Mouse (Mus musculus) neural tube, embryonic 11.5 days (tissue): ENCODE data around the gene Twf2. TPM values are rescaled to one million over a fixed set of nuclear protein-coding genes. Genes with fewer than 3 reads are reported as not detected.

Source experiments
- ATAC-seq: fragments of 200-750 bp; cut with Nextera tagmentation; 2 replicates; pipeline ENCODE4 v1.8.0; 2017; ENCODE audit warnings: moderate number of reproducible peaks, mild to moderate bottlenecking, moderate TSS enrichment, moderate library complexity; ENCODE audit not compliant: insufficient read depth, low FRiP score, low TSS enrichment
- DNase-seq: peaks from one replicate; pipeline ENCODE4 v3.0.0-alpha.2; 2015; ENCODE audit warnings: low spot score
- H3K27ac ChIP-seq: fragments of 300-500 bp; sonication (generic); 2 replicates; pipeline ENCODE4 v1.5.1; 2014; ENCODE audit warnings: low read depth, mild to moderate bottlenecking, low read length
- H3K27me3 ChIP-seq: fragments of 300-500 bp; sonication (generic); 2 replicates; pipeline ENCODE4 v1.6.1; 2014; ENCODE audit warnings: mild to moderate bottlenecking, low read length, mixed read lengths; ENCODE audit not compliant: control insufficient read depth, insufficient read depth
- H3K36me3 ChIP-seq: fragments of 300-500 bp; sonication (generic); 2 replicates; pipeline ENCODE4 v1.6.1; 2014; ENCODE audit warnings: mild to moderate bottlenecking, low read length, moderate library complexity, mixed read lengths; ENCODE audit not compliant: control insufficient read depth, insufficient read depth
- H3K4me1 ChIP-seq: fragments of 300-500 bp; sonication (generic); 2 replicates; pipeline ENCODE4 v1.6.1; 2014; ENCODE audit warnings: low read length, mixed read lengths; ENCODE audit not compliant: control insufficient read depth, insufficient read depth
- H3K4me2 ChIP-seq: fragments of 300-500 bp; sonication (generic); 2 replicates; pipeline ENCODE4 v1.6.1; 2014; ENCODE audit warnings: low read depth, mild to moderate bottlenecking, moderate library complexity
- H3K4me3 ChIP-seq: fragments of 300-500 bp; sonication (generic); 2 replicates; pipeline ENCODE4 v1.5.1; 2014; ENCODE audit warnings: low read depth, low read length
- H3K9ac ChIP-seq: fragments of 300-500 bp; sonication (generic); 2 replicates; pipeline ENCODE4 v1.6.1; 2014; ENCODE audit warnings: mild to moderate bottlenecking, low read length
- H3K9me3 ChIP-seq: fragments of 300-500 bp; sonication (generic); 2 replicates; pipeline ENCODE4 v1.6.1; 2016; ENCODE audit warnings: low read length; ENCODE audit not compliant: control insufficient read depth
- WGBS: fragments of 180-500 bp; shearing (Covaris S2); extraction: QIAGEN DNeasy Blood & Tissue Kit; methylation state at CpG from one replicate; pipeline ENCODE4 v1.1.7; 2014; 5-methylcytosine and 5-hydroxymethylcytosine counted together
- polyA plus RNA-seq: library from polyadenylated mRNA; unstranded; fragments of >200 nt; fragmentation: Nextera tagmentation; extraction: Ambion mirVana; gene quantifications from 2 replicates; pipeline ENCODE4 v1.2.1, GENCODE M21; 2014

Gene Twf2
- polyA plus RNA-seq, 1 experiment from 2014 or later = 63.9 TPM

GRCm38 (mm10) chr9:106225469-106226150 is 22.7 kb downstream of the Twf2 start:
- H3K4me2 ChIP-seq = peak overlapping the region; percentile 49
- peaks cover 4% of the 10 kb centered on the region; the same call in 1 of the 2 replicates for H3K4me1 ChIP-seq
- no peaks in the 10 kb centered on the region for H3K27me3 ChIP-seq
- H3K9me3 ChIP-seq = no peaks in the 10 kb centered on the region
- H3K27ac ChIP-seq = no peak overlapping the region
- DNase-seq (no peak), ATAC-seq (0 out of 2 replicates have a peak, but pooled peaks have one; percentile 13)
- 63% methylated on average over 24 of the region's 24 CpGs for WGBS
- no peaks in the 10 kb centered on the region for H3K36me3 ChIP-seq
- H3K4me3 ChIP-seq = peak overlapping the region; percentile 29
- H3K9ac ChIP-seq = peak overlapping the region; percentile 50

- Histone ChIP-seq H3K4me1 (peaks cover 4% of the 10 kb centered on the region; the same call in 1 of the 2 replicates), H3K36me3 (no peaks in the 10 kb centered on the region), H3K9me3 (no peaks in the 10 kb centered on the region), H3K27ac (no peak overlapping the region), H3K9ac (peak overlapping the region; percentile 50), H3K4me2 (peak overlapping the region; percentile 49), H3K4me3 (peak overlapping the region; percentile 29), H3K27me3 (no peaks in the 10 kb centered on the region)
- peak; percentile 68 for DNase-seq
- peak; percentile 58 for ATAC-seq
- 4% methylated on average over 34 of the region's 34 CpGs for WGBS
Observed at GRCm38 (mm10) chr9:106226151-106226682, 23.3 kb downstream of the Twf2 start.

- Histone ChIP-seq H3K9ac (no peak overlapping the region), H3K27me3 (no peaks in the 10 kb centered on the region), H3K9me3 (no peaks in the 10 kb centered on the region), H3K4me3 (no peak overlapping the region), H3K4me1 (peaks cover 4% of the 10 kb centered on the region; the same call in 1 of the 2 replicates), H3K27ac (no peak overlapping the region), H3K36me3 (no peaks in the 10 kb centered on the region; the same call in 1 of the 2 replicates), H3K4me2 (no peak overlapping the region)
- DNase-seq = no peak
- WGBS = 80% methylated on average over 8 of the region's 8 CpGs
- no peak for ATAC-seq
Observed at GRCm38 (mm10) chr9:106227790-106228429, 25.0 kb downstream of the Twf2 start.

- ATAC-seq (no peak), DNase-seq (no peak)
- Histone ChIP-seq H3K27me3 (no peaks in the 10 kb centered on the region), H3K9ac (no peak overlapping the region), H3K4me3 (no peak overlapping the region), H3K4me1 (peaks cover 4% of the 10 kb centered on the region; the same call in 1 of the 2 replicates), H3K9me3 (no peaks in the 10 kb centered on the region), H3K36me3 (peaks cover 6% of the 10 kb centered on the region), H3K4me2 (no peak overlapping the region), H3K27ac (no peak overlapping the region)
- 84% methylated on average over 8 of the region's 9 CpGs for WGBS
Observed at GRCm38 (mm10) chr9:106230051-106230733, 27.3 kb downstream of the Twf2 start.

GRCm38 (mm10) chr9:106230734-106231106 is 27.8 kb downstream of the Twf2 start:
- Histone ChIP-seq H3K4me3 (no peak overlapping the region), H3K27ac (no peak overlapping the region), H3K36me3 (peaks cover 8% of the 10 kb centered on the region), H3K9me3 (no peaks in the 10 kb centered on the region), H3K27me3 (no peaks in the 10 kb centered on the region), H3K9ac (no peak overlapping the region), H3K4me1 (peaks cover 4% of the 10 kb centered on the region; the same call in 1 of the 2 replicates), H3K4me2 (no peak overlapping the region)
- DNase-seq (no peak), ATAC-seq (no peak)
- 69% methylated on average over 3 of the region's 3 CpGs for WGBS

GRCm38 (mm10) chr9:106231220-106231619 is 28.3 kb downstream of the Twf2 start:
- no peak overlapping the region for H3K4me3 ChIP-seq
- no peak overlapping the region for H3K27ac ChIP-seq
- no peaks in the 10 kb centered on the region for H3K9me3 ChIP-seq
- H3K4me2 ChIP-seq = no peak overlapping the region
- no peak overlapping the region for H3K9ac ChIP-seq
- H3K27me3 ChIP-seq = no peaks in the 10 kb centered on the region
- peaks cover 9% of the 10 kb centered on the region for H3K36me3 ChIP-seq
- no peak for ATAC-seq
- 76% methylated on average over 7 of the region's 7 CpGs for WGBS
- no peak for DNase-seq
- peaks cover 3% of the 10 kb centered on the region; the same call in 1 of the 2 replicates for H3K4me1 ChIP-seq

GRCm38 (mm10) chr9:106231816-106232215 is 28.9 kb downstream of the Twf2 start:
- Histone ChIP-seq H3K9ac (no peak overlapping the region), H3K27ac (no peak overlapping the region), H3K27me3 (no peaks in the 10 kb centered on the region), H3K9me3 (no peaks in the 10 kb centered on the region), H3K36me3 (peaks cover 12% of the 10 kb centered on the region), H3K4me1 (no peaks in the 10 kb centered on the region), H3K4me3 (no peak overlapping the region), H3K4me2 (no peak overlapping the region)
- 89% methylated on average over 4 of the region's 4 CpGs for WGBS
- ATAC-seq = no peak
- DNase-seq = no peak

GRCm38 (mm10) chr9:106232956-106233355 is 30.0 kb downstream of the Twf2 start:
- Histone ChIP-seq H3K9me3 (no peaks in the 10 kb centered on the region), H3K9ac (no peak overlapping the region), H3K36me3 (peaks cover 15% of the 10 kb centered on the region), H3K4me3 (no peak overlapping the region), H3K4me2 (no peak overlapping the region), H3K27me3 (no peaks in the 10 kb centered on the region), H3K27ac (no peak overlapping the region), H3K4me1 (no peaks in the 10 kb centered on the region)
- ATAC-seq (no peak), DNase-seq (no peak)
- WGBS = 92% methylated on average over 3 of the region's 3 CpGs
